Mouse (Mus musculus): ENCODE data around the gene Zfhx3. TPM values are rescaled to one million over a fixed set of nuclear protein-coding genes. Genes with fewer than 3 reads are reported as not detected.

The Zfhx3 gene
- polyA plus RNA-seq, 1 experiment from 2014 or later, result 65.9 TPM

GRCm38 (mm10) chr8:108101978-108102865, 159.8 kb downstream of the Zfhx3 start:
- Histone ChIP-seq H3K9me3 (no peaks in the 10 kb centered on the region), H3K9ac (replicated peaks) (peak overlapping the region; percentile 10; the same call in 1 of the 2 replicates), H3K4me2 (replicated peaks) (peak overlapping the region; percentile 40), H3K27me3 (no peaks in the 10 kb centered on the region), H3K4me3 (replicated peaks) (no peak overlapping the region), H3K27ac (peak overlapping the region; percentile 78), H3K4me1 (replicated peaks) (peaks cover 57% of the 10 kb centered on the region), H3K36me3 (no peaks in the 10 kb centered on the region)
- 10% methylated on average over 16 of the region's 16 CpGs for WGBS
- ATAC-seq, result peak; percentile 75

- Histone ChIP-seq H3K9me3 (no peaks in the 10 kb centered on the region), H3K9ac (replicated peaks) (no peak overlapping the region), H3K4me2 (replicated peaks) (no peak overlapping the region), H3K27me3 (no peaks in the 10 kb centered on the region), H3K27ac (peak overlapping the region; percentile 64), H3K4me1 (replicated peaks) (peaks cover 46% of the 10 kb centered on the region), H3K36me3 (no peaks in the 10 kb centered on the region), H3K4me3 (replicated peaks) (no peak overlapping the region)
- 37% methylated on average over 10 of the region's 10 CpGs for WGBS
- no peak for ATAC-seq
These were observed 162.1 kb downstream of the Zfhx3 start for GRCm38 (mm10) chr8:108104471-108105098.

GRCm38 (mm10) chr8:108125053-108125452, 182.6 kb downstream of the Zfhx3 start:
- Histone ChIP-seq H3K4me3 (replicated peaks) (no peak overlapping the region), H3K9me3 (no peaks in the 10 kb centered on the region), H3K27me3 (no peaks in the 10 kb centered on the region), H3K9ac (replicated peaks) (no peak overlapping the region), H3K36me3 (no peaks in the 10 kb centered on the region), H3K4me1 (replicated peaks) (no peaks in the 10 kb centered on the region), H3K27ac (no peak overlapping the region), H3K4me2 (replicated peaks) (no peak overlapping the region)
- no peak for ATAC-seq
- WGBS, result 93% methylated on average over 2 of the region's 2 CpGs

- H3K9ac ChIP-seq (replicated peaks), result no peak overlapping the region
- 49% methylated on average over 2 of the region's 2 CpGs for WGBS
These were observed 183.0 kb downstream of the Zfhx3 start for GRCm38 (mm10) chr8:108125491-108125890.

GRCm38 (mm10) chr8:108146536-108146935, 204.1 kb downstream of the Zfhx3 start:
- H3K4me1 ChIP-seq (replicated peaks), result peaks cover 5% of the 10 kb centered on the region; the same call in 1 of the 2 replicates
- no peak for ATAC-seq
- H3K4me3 ChIP-seq (replicated peaks), result no peak overlapping the region
- H3K9me3 ChIP-seq, result no peaks in the 10 kb centered on the region
- WGBS, result 71% methylated on average over 5 of the region's 5 CpGs
- H3K27ac ChIP-seq, result 0 out of 2 replicates have a peak overlapping the region, but pooled peaks have one; percentile 9
- no peak overlapping the region for H3K9ac ChIP-seq (replicated peaks)
- no peaks in the 10 kb centered on the region for H3K27me3 ChIP-seq
- H3K4me2 ChIP-seq (replicated peaks), result no peak overlapping the region
- H3K36me3 ChIP-seq, result no peaks in the 10 kb centered on the region

More at GRCm38 (mm10) chr8:108125491-108125890, 183.0 kb downstream of the Zfhx3 start:
- H3K27ac ChIP-seq, result no peak overlapping the region
- H3K36me3 ChIP-seq, result no peaks in the 10 kb centered on the region
- no peaks in the 10 kb centered on the region for H3K27me3 ChIP-seq
- ATAC-seq, result no peak
- H3K9me3 ChIP-seq, result no peaks in the 10 kb centered on the region
- H3K4me1 ChIP-seq (replicated peaks), result no peaks in the 10 kb centered on the region
- H3K4me2 ChIP-seq (replicated peaks), result no peak overlapping the region
- H3K4me3 ChIP-seq (replicated peaks), result no peak overlapping the region

- no peaks in the 10 kb centered on the region for H3K27me3 ChIP-seq
- WGBS, result 77% methylated on average over 15 of the region's 15 CpGs
- no peak overlapping the region for H3K27ac ChIP-seq
- H3K4me1 ChIP-seq (replicated peaks), result peaks cover 5% of the 10 kb centered on the region; the same call in 1 of the 2 replicates
- ATAC-seq, result no peak
- no peak overlapping the region for H3K9ac ChIP-seq (replicated peaks)
- no peaks in the 10 kb centered on the region for H3K9me3 ChIP-seq
- H3K4me2 ChIP-seq (replicated peaks), result no peak overlapping the region
- no peak overlapping the region for H3K4me3 ChIP-seq (replicated peaks)
- H3K36me3 ChIP-seq, result no peaks in the 10 kb centered on the region
These were observed 206.3 kb downstream of the Zfhx3 start for GRCm38 (mm10) chr8:108148599-108149249.

GRCm38 (mm10) chr8:108170804-108171203, 228.4 kb downstream of the Zfhx3 start:
- Histone ChIP-seq H3K4me1 (replicated peaks) (no peaks in the 10 kb centered on the region), H3K27me3 (no peaks in the 10 kb centered on the region), H3K9me3 (no peaks in the 10 kb centered on the region), H3K4me2 (replicated peaks) (no peak overlapping the region), H3K27ac (no peak overlapping the region), H3K9ac (replicated peaks) (no peak overlapping the region), H3K4me3 (replicated peaks) (no peak overlapping the region), H3K36me3 (no peaks in the 10 kb centered on the region)
- WGBS, result 90% methylated on average over 14 of the region's 14 CpGs
- ATAC-seq, result no peak

GRCm38 (mm10) chr8:108183296-108183695, 240.9 kb downstream of the Zfhx3 start:
- Histone ChIP-seq H3K4me3 (replicated peaks) (no peak overlapping the region), H3K4me2 (replicated peaks) (no peak overlapping the region), H3K36me3 (no peaks in the 10 kb centered on the region), H3K9ac (replicated peaks) (no peak overlapping the region), H3K27me3 (no peaks in the 10 kb centered on the region), H3K4me1 (replicated peaks) (0 out of 2 replicates have a peak, but pooled peaks cover 10% of the 10 kb centered on the region), H3K9me3 (no peaks in the 10 kb centered on the region), H3K27ac (peak overlapping the region; percentile 62)
- WGBS, result 67% methylated on average over 4 of the region's 4 CpGs
- no peak for ATAC-seq

- Histone ChIP-seq H3K4me1 (replicated peaks) (0 out of 2 replicates have a peak, but pooled peaks cover 10% of the 10 kb centered on the region), H3K27ac (no peak overlapping the region), H3K27me3 (no peaks in the 10 kb centered on the region), H3K36me3 (no peaks in the 10 kb centered on the region), H3K4me3 (replicated peaks) (no peak overlapping the region), H3K4me2 (replicated peaks) (no peak overlapping the region), H3K9me3 (no peaks in the 10 kb centered on the region), H3K9ac (replicated peaks) (no peak overlapping the region)
- ATAC-seq, result no peak
- WGBS, result 82% methylated on average over 8 of the region's 8 CpGs
These were observed 241.5 kb downstream of the Zfhx3 start for GRCm38 (mm10) chr8:108183948-108184347.

GRCm38 (mm10) chr8:108186289-108186688, 243.8 kb downstream of the Zfhx3 start:
- Histone ChIP-seq H3K4me3 (replicated peaks) (no peak overlapping the region), H3K4me1 (replicated peaks) (0 out of 2 replicates have a peak, but pooled peaks cover 10% of the 10 kb centered on the region), H3K27me3 (no peaks in the 10 kb centered on the region), H3K9ac (replicated peaks) (no peak overlapping the region), H3K36me3 (no peaks in the 10 kb centered on the region), H3K9me3 (no peaks in the 10 kb centered on the region), H3K4me2 (replicated peaks) (no peak overlapping the region), H3K27ac (no peak overlapping the region)
- ATAC-seq, result no peak
- 92% methylated on average over 3 of the region's 3 CpGs for WGBS

- Histone ChIP-seq H3K27ac (no peak overlapping the region; the same call in 1 of the 2 replicates), H3K4me2 (replicated peaks) (no peak overlapping the region), H3K9ac (replicated peaks) (no peak overlapping the region), H3K9me3 (no peaks in the 10 kb centered on the region), H3K36me3 (no peaks in the 10 kb centered on the region), H3K4me3 (replicated peaks) (no peak overlapping the region), H3K4me1 (replicated peaks) (0 out of 2 replicates have a peak, but pooled peaks cover 6% of the 10 kb centered on the region), H3K27me3 (no peaks in the 10 kb centered on the region)
- 76% methylated on average over 4 of the region's 4 CpGs for WGBS
- ATAC-seq, result no peak
These were observed 245.6 kb downstream of the Zfhx3 start for GRCm38 (mm10) chr8:108188044-108188443.

GRCm38 (mm10) chr8:108194571-108194970, 252.1 kb downstream of the Zfhx3 start:
- 43% methylated on average over 8 of the region's 8 CpGs for WGBS
- no peaks in the 10 kb centered on the region for H3K27me3 ChIP-seq
- H3K4me3 ChIP-seq (replicated peaks), result no peak overlapping the region
- no peak overlapping the region for H3K9ac ChIP-seq (replicated peaks)
- H3K4me2 ChIP-seq (replicated peaks), result no peak overlapping the region
- H3K9me3 ChIP-seq, result no peaks in the 10 kb centered on the region
- no peaks in the 10 kb centered on the region for H3K4me1 ChIP-seq (replicated peaks)
- no peaks in the 10 kb centered on the region for H3K36me3 ChIP-seq
- H3K27ac ChIP-seq, result no peak overlapping the region
- no peak for ATAC-seq
